Mouse (Mus musculus): Measurements from ENCODE around the gene Tnfrsf14.

Tnfrsf14 gene

GRCm38 (mm10) chr4:154940156-154940555 lies 11.8 kb upstream of the Tnfrsf14 start:
- peak; percentile 72 for DNase-seq (ENCODE audit: low read depth, low spot score)
- H3K36me3 ChIP-seq (ENCODE audit: control insufficient read depth, insufficient read depth, low read length, poor library complexity, severe bottlenecking) = no peaks in the 10 kb centered on the region
- H3K27me3 ChIP-seq (ENCODE audit: control insufficient read depth, insufficient read depth, low read length, poor library complexity, severe bottlenecking) = no peaks in the 10 kb centered on the region

DNA sequence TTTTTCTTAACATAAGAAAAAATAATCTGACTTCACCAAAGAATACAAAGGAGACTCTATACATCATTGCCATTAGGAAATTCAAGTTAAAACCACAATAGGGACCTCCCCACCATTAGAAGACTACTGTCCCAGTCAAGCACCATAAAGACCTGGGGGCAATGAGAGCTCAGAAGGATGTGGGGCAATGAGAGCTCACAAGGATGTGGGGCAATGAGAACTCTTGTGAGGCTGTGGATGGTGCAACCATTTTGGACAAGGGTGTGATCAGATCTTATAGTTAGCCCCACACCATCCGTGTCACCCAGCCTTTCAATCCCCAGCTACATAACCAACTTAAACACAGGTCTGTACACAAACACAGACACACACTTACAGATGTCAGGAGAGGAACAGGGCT lies 9.4 kb upstream of the Tnfrsf14 start:
- Histone ChIP-seq H3K36me3 (ENCODE audit: control insufficient read depth, insufficient read depth, low read length, poor library complexity, severe bottlenecking) (no peaks in the 10 kb centered on the region), H3K27me3 (ENCODE audit: control insufficient read depth, insufficient read depth, low read length, poor library complexity, severe bottlenecking) (no peaks in the 10 kb centered on the region)
- DNase-seq (ENCODE audit: low read depth, low spot score) = no peak

GRCm38 (mm10) chr4:154936542-154937255 lies 8.3 kb upstream of the Tnfrsf14 start:
- Histone ChIP-seq H3K27me3 (ENCODE audit: control insufficient read depth, insufficient read depth, low read length, poor library complexity, severe bottlenecking) (no peaks in the 10 kb centered on the region), H3K36me3 (ENCODE audit: control insufficient read depth, insufficient read depth, low read length, poor library complexity, severe bottlenecking) (no peaks in the 10 kb centered on the region)
- DNase-seq (ENCODE audit: low read depth, low spot score) = no peak

GRCm38 (mm10) chr4:154935788-154936187 lies 7.4 kb upstream of the Tnfrsf14 start:
- no peak for DNase-seq (ENCODE audit: low read depth, low spot score)
- Histone ChIP-seq H3K27me3 (ENCODE audit: control insufficient read depth, insufficient read depth, low read length, poor library complexity, severe bottlenecking) (no peaks in the 10 kb centered on the region), H3K36me3 (ENCODE audit: control insufficient read depth, insufficient read depth, low read length, poor library complexity, severe bottlenecking) (no peaks in the 10 kb centered on the region)

- Histone ChIP-seq H3K27me3 (ENCODE audit: control insufficient read depth, insufficient read depth, low read length, poor library complexity, severe bottlenecking) (no peaks in the 10 kb centered on the region), H3K36me3 (ENCODE audit: control insufficient read depth, insufficient read depth, low read length, poor library complexity, severe bottlenecking) (no peaks in the 10 kb centered on the region)
- no peak for DNase-seq (ENCODE audit: low read depth, low spot score)
Observed at GRCm38 (mm10) chr4:154934800-154935199, 6.4 kb upstream of the Tnfrsf14 start.

GRCm38 (mm10) chr4:154933306-154933907 lies 5.0 kb upstream of the Tnfrsf14 start:
- Histone ChIP-seq H3K27me3 (ENCODE audit: control insufficient read depth, insufficient read depth, low read length, poor library complexity, severe bottlenecking) (no peaks in the 10 kb centered on the region), H3K36me3 (ENCODE audit: control insufficient read depth, insufficient read depth, low read length, poor library complexity, severe bottlenecking) (no peaks in the 10 kb centered on the region)
- no peak for DNase-seq (ENCODE audit: low read depth, low spot score)

DNA sequence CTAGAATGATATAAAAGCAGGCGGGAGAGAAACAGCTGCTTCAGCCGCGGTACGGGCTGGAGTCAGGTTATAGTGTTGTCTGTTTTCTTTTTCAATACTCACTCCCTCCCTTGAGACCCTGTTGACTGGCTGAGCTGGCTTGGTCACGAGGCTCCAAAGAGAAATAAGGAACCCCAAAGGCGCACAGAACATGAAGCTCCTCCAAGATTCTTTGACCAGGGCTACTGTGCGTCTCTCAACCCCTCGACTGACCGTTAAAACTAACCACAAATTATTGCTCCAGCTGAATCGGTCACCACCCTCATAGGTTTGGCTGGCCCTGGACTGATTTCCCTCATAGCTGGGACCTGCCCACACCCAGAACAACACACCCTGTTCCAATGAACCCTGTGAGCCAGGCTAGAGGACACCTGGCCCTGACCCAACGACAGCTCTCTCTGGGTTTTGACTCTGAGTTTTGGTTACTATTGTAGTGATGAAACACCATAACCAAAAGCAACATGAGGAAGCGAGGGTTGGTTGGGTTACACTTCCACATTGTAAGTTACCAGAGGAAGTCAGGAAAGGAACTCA lies 811 bp upstream of the Tnfrsf14 start:
- H3K36me3 ChIP-seq (ENCODE audit: control insufficient read depth, insufficient read depth, low read length, poor library complexity, severe bottlenecking) = no peaks in the 10 kb centered on the region; the same call in none of the 2 replicates
- peak; percentile 65 for DNase-seq (ENCODE audit: low read depth, low spot score)
- no peaks in the 10 kb centered on the region for H3K27me3 ChIP-seq (ENCODE audit: control insufficient read depth, insufficient read depth, low read length, poor library complexity, severe bottlenecking)

DNA sequence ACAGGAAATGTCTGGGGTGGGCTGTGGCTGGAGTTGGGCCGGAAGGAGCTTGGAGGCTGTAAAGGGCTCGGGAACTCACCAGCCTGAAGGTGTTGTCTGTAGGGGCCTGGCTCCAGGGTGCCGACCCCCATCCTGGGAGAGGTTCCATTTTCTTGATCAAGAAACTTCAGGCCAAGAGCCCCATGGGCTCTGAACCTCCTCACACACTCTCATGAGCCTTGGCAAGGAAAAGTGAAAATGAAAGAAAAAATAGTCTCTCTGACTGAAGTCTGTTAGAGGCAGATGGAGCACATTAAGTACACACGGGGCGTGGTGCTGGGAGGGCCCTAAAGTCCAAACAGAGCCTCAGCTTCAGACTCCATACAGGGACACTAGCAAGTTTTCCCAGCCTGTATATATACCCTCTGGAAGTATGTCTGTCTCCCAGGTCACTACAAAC lies 445 bp downstream of the Tnfrsf14 start:
- H3K27me3 ChIP-seq (ENCODE audit: control insufficient read depth, insufficient read depth, low read length, poor library complexity, severe bottlenecking) = no peaks in the 10 kb centered on the region
- peak; percentile 56 for DNase-seq (ENCODE audit: low read depth, low spot score)

DNA sequence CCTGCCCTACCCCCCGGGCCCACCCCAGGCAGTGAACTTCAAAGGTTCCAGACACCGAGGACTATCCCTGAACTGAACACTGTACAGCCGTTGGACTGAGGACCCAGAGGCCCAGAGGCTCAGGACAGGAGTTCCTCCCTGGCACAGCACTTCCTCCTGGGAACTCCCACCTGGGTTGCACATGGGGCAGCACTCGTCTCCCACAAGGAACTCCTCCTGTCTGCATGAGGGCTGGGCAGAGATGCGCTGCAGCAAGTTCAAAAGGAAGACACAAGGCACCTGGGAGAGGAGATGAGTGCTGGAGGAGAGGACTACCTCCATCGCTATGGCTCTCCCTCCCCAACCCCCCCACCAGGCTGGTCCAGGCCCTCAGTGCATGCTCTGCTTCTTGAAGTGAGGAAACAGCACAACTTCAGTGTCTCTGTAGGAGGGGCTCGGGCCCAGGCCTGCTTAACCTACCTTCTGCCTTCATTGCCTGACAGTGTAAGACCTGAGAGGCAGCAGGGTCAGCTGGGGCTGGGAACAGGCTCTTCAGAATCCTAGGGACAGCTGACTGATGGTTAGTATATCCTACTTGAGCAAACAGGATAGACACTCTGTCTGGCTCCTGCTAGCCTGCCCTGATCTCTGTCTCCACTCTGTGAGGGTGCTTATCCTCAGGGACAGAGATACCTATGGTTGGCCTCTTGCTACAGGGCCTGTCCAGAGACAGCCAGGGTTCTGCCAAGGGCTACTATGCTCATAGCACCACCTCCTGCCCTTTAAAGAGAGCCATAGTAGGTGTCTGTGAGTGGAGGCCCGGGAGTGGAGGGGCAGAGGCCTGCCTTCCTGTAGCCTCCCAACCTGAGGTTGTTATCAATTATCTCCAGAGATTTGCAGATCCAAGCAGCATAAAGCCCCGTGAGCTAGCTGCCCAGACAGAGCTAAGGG lies 1.1 kb downstream of the Tnfrsf14 start:
- Histone ChIP-seq H3K36me3 (ENCODE audit: control insufficient read depth, insufficient read depth, low read length, poor library complexity, severe bottlenecking) (no peaks in the 10 kb centered on the region; the same call in none of the 2 replicates), H3K27me3 (ENCODE audit: control insufficient read depth, insufficient read depth, low read length, poor library complexity, severe bottlenecking) (no peaks in the 10 kb centered on the region)
- no peak for DNase-seq (ENCODE audit: low read depth, low spot score)

More for the DNA sequence above, 445 bp downstream of the Tnfrsf14 start:
- no peaks in the 10 kb centered on the region; the same call in none of the 2 replicates for H3K36me3 ChIP-seq (ENCODE audit: control insufficient read depth, insufficient read depth, low read length, poor library complexity, severe bottlenecking)

DNA sequence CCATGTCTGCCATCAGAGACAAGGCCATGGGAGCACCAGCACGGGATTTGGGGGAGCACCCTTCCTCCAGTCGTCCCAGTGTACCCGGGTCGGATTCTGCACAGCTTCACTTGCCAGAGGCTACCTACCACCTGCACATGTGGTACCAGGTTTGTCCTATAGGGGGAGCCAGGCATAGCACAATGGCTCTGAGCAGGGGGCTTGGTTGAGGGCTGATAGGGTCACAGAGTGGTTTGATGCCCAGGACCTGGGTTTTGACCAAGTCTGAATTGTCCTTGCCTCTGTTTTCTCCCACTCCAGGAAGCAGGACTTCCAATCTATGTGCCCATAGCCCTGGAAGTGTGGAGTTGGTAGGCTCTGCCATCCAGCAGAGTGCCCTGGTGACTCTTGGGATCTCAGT lies 3.0 kb downstream of the Tnfrsf14 start:
- peak; percentile 72 for DNase-seq (ENCODE audit: low read depth, low spot score)

DNA sequence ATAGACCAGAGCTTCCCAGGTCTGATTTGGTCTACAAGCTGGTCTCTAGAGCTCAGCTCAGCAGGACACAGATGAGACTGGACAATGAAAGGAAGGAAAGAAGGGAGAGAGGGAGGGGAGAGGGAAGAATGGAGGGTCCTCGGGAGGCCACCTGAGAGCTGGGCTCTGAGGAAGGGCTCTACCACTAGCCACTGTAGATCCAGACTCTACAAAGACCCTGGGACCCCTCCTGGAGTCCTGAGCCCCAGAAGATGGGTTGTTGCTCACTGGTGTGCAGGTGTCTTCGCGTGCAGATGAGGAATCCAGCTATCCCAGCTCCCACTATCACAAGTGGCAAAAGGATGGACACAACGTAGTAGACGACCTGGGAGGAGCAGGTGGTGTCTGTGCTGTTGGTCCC lies 5.4 kb downstream of the Tnfrsf14 start:
- Histone ChIP-seq H3K36me3 (ENCODE audit: control insufficient read depth, insufficient read depth, low read length, poor library complexity, severe bottlenecking) (peaks cover 5% of the 10 kb centered on the region), H3K27me3 (ENCODE audit: control insufficient read depth, insufficient read depth, low read length, poor library complexity, severe bottlenecking) (no peaks in the 10 kb centered on the region)
- no peak for DNase-seq (ENCODE audit: low read depth, low spot score)

More for the DNA sequence above, 3.0 kb downstream of the Tnfrsf14 start:
- H3K36me3 ChIP-seq (ENCODE audit: control insufficient read depth, insufficient read depth, low read length, poor library complexity, severe bottlenecking) = peaks cover 2% of the 10 kb centered on the region
- H3K27me3 ChIP-seq (ENCODE audit: control insufficient read depth, insufficient read depth, low read length, poor library complexity, severe bottlenecking) = no peaks in the 10 kb centered on the region

DNA sequence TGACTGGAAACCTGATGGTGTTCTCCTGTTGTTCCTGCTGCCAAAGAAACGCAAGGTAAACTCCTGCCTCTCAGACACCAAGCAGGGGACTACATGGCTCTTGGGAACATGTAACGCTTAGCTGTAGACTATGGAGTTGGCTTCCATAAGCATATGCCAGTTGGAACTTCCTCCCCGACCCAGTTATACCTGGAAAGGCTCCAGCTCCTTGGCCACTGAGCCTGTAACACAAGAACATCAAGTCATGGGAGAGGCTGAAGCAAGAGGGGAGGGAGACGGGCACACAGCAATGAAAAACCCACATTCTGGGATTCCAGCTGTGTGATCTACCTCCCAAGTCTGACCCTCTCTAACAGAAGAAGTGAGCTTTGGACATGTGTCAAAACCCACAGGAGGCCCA lies 6.1 kb downstream of the Tnfrsf14 start:
- Histone ChIP-seq H3K36me3 (ENCODE audit: control insufficient read depth, insufficient read depth, low read length, poor library complexity, severe bottlenecking) (peaks cover 10% of the 10 kb centered on the region), H3K27me3 (ENCODE audit: control insufficient read depth, insufficient read depth, low read length, poor library complexity, severe bottlenecking) (no peaks in the 10 kb centered on the region)
- DNase-seq (ENCODE audit: low read depth, low spot score) = no peak

DNA sequence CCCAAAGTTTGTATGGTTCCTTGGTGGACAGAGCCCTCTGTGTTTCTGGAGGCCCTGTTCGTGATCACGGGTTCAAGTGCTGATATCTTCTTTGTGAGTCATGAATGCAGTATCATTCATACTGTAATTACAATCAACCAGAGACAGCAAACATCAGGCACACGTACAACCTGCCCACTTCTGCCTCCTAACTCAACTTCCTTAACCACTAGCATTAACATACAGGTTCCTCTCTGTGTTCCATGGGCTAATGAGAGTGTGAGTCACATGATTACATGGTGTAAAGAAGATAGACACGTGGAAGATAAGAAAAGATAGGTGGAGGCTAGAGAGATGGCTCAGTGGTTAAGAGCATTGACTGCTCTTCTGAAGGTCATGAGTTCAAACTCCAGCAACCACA lies 11.7 kb downstream of the Tnfrsf14 start:
- Histone ChIP-seq H3K36me3 (ENCODE audit: control insufficient read depth, insufficient read depth, low read length, poor library complexity, severe bottlenecking) (peaks cover 10% of the 10 kb centered on the region), H3K27me3 (ENCODE audit: control insufficient read depth, insufficient read depth, low read length, poor library complexity, severe bottlenecking) (no peaks in the 10 kb centered on the region)
- no peak for DNase-seq (ENCODE audit: low read depth, low spot score)

GRCm38 (mm10) chr4:154915286-154915685 lies 13.1 kb downstream of the Tnfrsf14 start:
- Histone ChIP-seq H3K36me3 (ENCODE audit: control insufficient read depth, insufficient read depth, low read length, poor library complexity, severe bottlenecking) (peaks cover 9% of the 10 kb centered on the region), H3K27me3 (ENCODE audit: control insufficient read depth, insufficient read depth, low read length, poor library complexity, severe bottlenecking) (no peaks in the 10 kb centered on the region)
- no peak for DNase-seq (ENCODE audit: low read depth, low spot score)

Measured in splenic B cell, adult 2 months (primary cell).